Mouse (Mus musculus): ENCODE measurements around the gene E330021D16Rik. TPM values are rescaled to one million over a fixed set of nuclear protein-coding genes. Genes with fewer than 3 reads are reported as not detected.
"Not testable (repeated sequence)": the region's sequence is repeated elsewhere in the genome, so short reads cannot be mapped to it uniquely, and the experiment has no call there.

Gene E330021D16Rik
- polyA plus RNA-seq, 2 experiments, result 0.08 TPM; not detected in 1

- 92% methylated on average over 1 of the region's 1 CpGs for WGBS
- TF ChIP-seq POLR2A (IDR thresholded peaks at IDR 0.05; ENCODE audit: borderline replicate concordance, extremely low read depth, insufficient read depth, insufficient read length), result no peak
- ATAC-seq (ENCODE audit: low FRiP score, low read depth), result no peak
These were observed 40.9 kb upstream of the E330021D16Rik start for GRCm38 (mm10) chr6:136456302-136456701.

GRCm38 (mm10) chr6:136455696-136456095 lies 40.3 kb upstream of the E330021D16Rik start:
- TF ChIP-seq POLR2A (IDR thresholded peaks at IDR 0.05; ENCODE audit: borderline replicate concordance, extremely low read depth, insufficient read depth, insufficient read length), result no peak
- Histone ChIP-seq H3K27ac (replicated peaks; ENCODE audit: low read depth, low read length) (no peak overlapping the region), H3K4me1 (ENCODE audit: control insufficient read depth, insufficient read depth, low read length) (no peaks in the 10 kb centered on the region), H3K36me3 (ENCODE audit: control insufficient read depth, insufficient read depth, low read length) (no peaks in the 10 kb centered on the region), H3K9me3 (ENCODE audit: control insufficient read depth, low read length) (no peaks in the 10 kb centered on the region), H3K27me3 (ENCODE audit: control insufficient read depth, insufficient read depth, low read length) (no peaks in the 10 kb centered on the region), H3K4me2 (replicated peaks; ENCODE audit: low read depth, low read length, severe bottlenecking) (no peak overlapping the region), H3K4me3 (replicated peaks; ENCODE audit: low read length) (no peak overlapping the region), H3K9ac (ENCODE audit: low read depth, low read length, severe bottlenecking) (no peak overlapping the region)
- WGBS, result 63% methylated on average over 3 of the region's 3 CpGs
- no peak for ATAC-seq (ENCODE audit: low FRiP score, low read depth)
- DNase-seq (ENCODE audit: low spot score), result no peak

More at GRCm38 (mm10) chr6:136456302-136456701, 40.9 kb upstream of the E330021D16Rik start:
- Histone ChIP-seq H3K27me3 (ENCODE audit: control insufficient read depth, insufficient read depth, low read length) (no peaks in the 10 kb centered on the region), H3K4me2 (replicated peaks; ENCODE audit: low read depth, low read length, severe bottlenecking) (no peak overlapping the region), H3K9ac (ENCODE audit: low read depth, low read length, severe bottlenecking) (no peak overlapping the region), H3K27ac (replicated peaks; ENCODE audit: low read depth, low read length) (no peak overlapping the region), H3K36me3 (ENCODE audit: control insufficient read depth, insufficient read depth, low read length) (no peaks in the 10 kb centered on the region), H3K4me3 (replicated peaks; ENCODE audit: low read length) (no peak overlapping the region), H3K4me1 (ENCODE audit: control insufficient read depth, insufficient read depth, low read length) (no peaks in the 10 kb centered on the region), H3K9me3 (ENCODE audit: control insufficient read depth, low read length) (no peaks in the 10 kb centered on the region)
- no peak for DNase-seq (ENCODE audit: low spot score)

DNA sequence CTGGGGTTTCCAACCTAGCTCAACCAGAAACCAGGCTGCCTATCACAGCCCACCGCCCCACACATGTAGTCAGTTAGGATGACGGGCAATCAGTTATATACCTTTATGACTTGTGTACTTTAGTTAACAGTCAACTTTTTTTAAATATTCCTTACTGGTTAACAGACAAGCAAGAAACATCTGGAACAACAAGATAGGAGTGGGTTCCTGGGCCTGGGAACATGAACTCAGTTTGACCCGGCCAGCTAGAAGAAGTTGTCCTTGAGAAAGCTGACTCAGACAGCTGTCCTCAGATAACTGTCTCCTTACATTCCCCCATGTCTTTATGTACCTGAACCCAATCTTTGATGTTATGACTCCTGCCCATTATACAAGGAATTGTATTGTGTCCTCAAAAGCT lies 37.3 kb upstream of the E330021D16Rik start:
- no peak overlapping the region for H3K27ac ChIP-seq (replicated peaks; ENCODE audit: low read depth, low read length)
- ATAC-seq (ENCODE audit: low FRiP score, low read depth) (no peak), DNase-seq (ENCODE audit: low spot score) (no peak)
- H3K9ac ChIP-seq (ENCODE audit: low read depth, low read length, severe bottlenecking), result no peak overlapping the region
- H3K36me3 ChIP-seq (ENCODE audit: control insufficient read depth, insufficient read depth, low read length), result no peaks in the 10 kb centered on the region
- no peaks in the 10 kb centered on the region for H3K27me3 ChIP-seq (ENCODE audit: control insufficient read depth, insufficient read depth, low read length)
- WGBS, result 87% methylated on average over 3 of the region's 3 CpGs
- no peaks in the 10 kb centered on the region for H3K4me1 ChIP-seq (ENCODE audit: control insufficient read depth, insufficient read depth, low read length)
- H3K4me2 ChIP-seq (replicated peaks; ENCODE audit: low read depth, low read length, severe bottlenecking), result no peak overlapping the region
- no peak for TF ChIP-seq POLR2A (IDR thresholded peaks at IDR 0.05; ENCODE audit: borderline replicate concordance, extremely low read depth, insufficient read depth, insufficient read length)
- no peaks in the 10 kb centered on the region for H3K9me3 ChIP-seq (ENCODE audit: control insufficient read depth, low read length)
- no peak overlapping the region for H3K4me3 ChIP-seq (replicated peaks; ENCODE audit: low read length)

DNA sequence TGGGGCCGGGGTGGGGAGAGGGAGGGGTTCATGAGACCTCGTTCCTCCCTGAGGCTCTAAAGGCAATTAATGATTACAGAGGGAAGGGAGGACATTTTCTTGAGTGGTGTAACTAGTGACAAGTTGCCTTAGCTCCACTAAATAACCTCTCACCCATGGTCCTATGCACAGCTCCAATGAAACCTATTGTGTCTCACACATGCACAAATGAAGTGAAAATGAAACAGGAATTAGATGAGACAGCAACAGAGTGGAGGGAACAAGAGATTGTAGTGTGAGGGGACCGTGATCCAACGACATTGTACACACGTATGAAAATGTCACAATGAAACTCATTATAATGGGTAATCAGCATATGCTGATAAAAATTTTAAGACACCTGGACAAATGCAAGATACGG lies 35.5 kb upstream of the E330021D16Rik start:
- no peaks in the 10 kb centered on the region for H3K27me3 ChIP-seq (ENCODE audit: control insufficient read depth, insufficient read depth, low read length)
- 89% methylated on average over 6 of the region's 6 CpGs for WGBS

DNA sequence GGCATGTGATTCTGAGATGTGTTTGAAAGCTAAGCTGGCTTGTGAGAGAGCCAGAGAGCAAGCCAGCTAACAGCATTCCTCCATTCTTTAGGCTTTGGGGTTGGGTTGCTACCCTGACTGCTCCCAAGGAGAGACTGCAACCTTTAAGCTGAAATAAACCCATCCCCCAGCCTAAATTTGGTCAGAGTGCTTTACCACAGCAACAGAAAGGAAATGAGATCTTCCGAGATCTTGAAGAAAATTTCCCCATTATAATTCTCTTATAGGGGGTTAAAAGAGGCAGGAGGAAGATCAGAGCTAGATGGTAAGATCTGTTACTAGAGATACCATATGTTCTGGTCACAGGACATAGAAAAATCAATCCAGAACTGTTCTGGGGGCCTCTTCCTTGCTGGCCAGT lies 34.6 kb upstream of the E330021D16Rik start:
- no peak overlapping the region for H3K9ac ChIP-seq (ENCODE audit: low read depth, low read length, severe bottlenecking)
- H3K27ac ChIP-seq (replicated peaks; ENCODE audit: low read depth, low read length), result no peak overlapping the region
- no peaks in the 10 kb centered on the region for H3K4me1 ChIP-seq (ENCODE audit: control insufficient read depth, insufficient read depth, low read length)
- no peak overlapping the region for H3K4me3 ChIP-seq (replicated peaks; ENCODE audit: low read length)
- no peaks in the 10 kb centered on the region for H3K27me3 ChIP-seq (ENCODE audit: control insufficient read depth, insufficient read depth, low read length)
- TF ChIP-seq POLR2A (IDR thresholded peaks at IDR 0.05; ENCODE audit: borderline replicate concordance, extremely low read depth, insufficient read depth, insufficient read length), result no peak
- no peak overlapping the region for H3K4me2 ChIP-seq (replicated peaks; ENCODE audit: low read depth, low read length, severe bottlenecking)
- 87% methylated on average over 1 of the region's 1 CpGs for WGBS
- H3K36me3 ChIP-seq (ENCODE audit: control insufficient read depth, insufficient read depth, low read length), result no peaks in the 10 kb centered on the region
- peaks cover 3% of the 10 kb centered on the region for H3K9me3 ChIP-seq (ENCODE audit: control insufficient read depth, low read length)
- no peak for ATAC-seq (ENCODE audit: low FRiP score, low read depth)
- DNase-seq (ENCODE audit: low spot score), result no peak

More for the DNA sequence above, 35.5 kb upstream of the E330021D16Rik start:
- H3K27ac ChIP-seq (replicated peaks; ENCODE audit: low read depth, low read length), result no peak overlapping the region
- no peak for DNase-seq (ENCODE audit: low spot score)
- H3K4me1 ChIP-seq (ENCODE audit: control insufficient read depth, insufficient read depth, low read length), result no peaks in the 10 kb centered on the region
- H3K9ac ChIP-seq (ENCODE audit: low read depth, low read length, severe bottlenecking), result no peak overlapping the region
- no peak for TF ChIP-seq POLR2A (IDR thresholded peaks at IDR 0.05; ENCODE audit: borderline replicate concordance, extremely low read depth, insufficient read depth, insufficient read length)
- no peak overlapping the region for H3K4me2 ChIP-seq (replicated peaks; ENCODE audit: low read depth, low read length, severe bottlenecking)
- no peaks in the 10 kb centered on the region for H3K9me3 ChIP-seq (ENCODE audit: control insufficient read depth, low read length)
- no peak overlapping the region for H3K4me3 ChIP-seq (replicated peaks; ENCODE audit: low read length)
- H3K36me3 ChIP-seq (ENCODE audit: control insufficient read depth, insufficient read depth, low read length), result no peaks in the 10 kb centered on the region
- no peak for ATAC-seq (ENCODE audit: low FRiP score, low read depth)

- ATAC-seq (ENCODE audit: low FRiP score, low read depth) (no peak), DNase-seq (ENCODE audit: low spot score) (peak; percentile 44)
- Histone ChIP-seq H3K27ac (replicated peaks; ENCODE audit: low read depth, low read length) (no peak overlapping the region), H3K4me1 (ENCODE audit: control insufficient read depth, insufficient read depth, low read length) (no peaks in the 10 kb centered on the region), H3K9ac (ENCODE audit: low read depth, low read length, severe bottlenecking) (no peak overlapping the region), H3K9me3 (ENCODE audit: control insufficient read depth, low read length) (peaks cover 8% of the 10 kb centered on the region), H3K4me2 (replicated peaks; ENCODE audit: low read depth, low read length, severe bottlenecking) (no peak overlapping the region), H3K27me3 (ENCODE audit: control insufficient read depth, insufficient read depth, low read length) (no peaks in the 10 kb centered on the region), H3K36me3 (ENCODE audit: control insufficient read depth, insufficient read depth, low read length) (no peaks in the 10 kb centered on the region), H3K4me3 (replicated peaks; ENCODE audit: low read length) (no peak overlapping the region)
- no peak for TF ChIP-seq POLR2A (IDR thresholded peaks at IDR 0.05; ENCODE audit: borderline replicate concordance, extremely low read depth, insufficient read depth, insufficient read length)
- 62% methylated on average over 9 of the region's 9 CpGs for WGBS
These were observed 33.9 kb upstream of the E330021D16Rik start for GRCm38 (mm10) chr6:136449270-136449692.

GRCm38 (mm10) chr6:136439205-136439604 lies 23.8 kb upstream of the E330021D16Rik start:
- ATAC-seq (ENCODE audit: low FRiP score, low read depth); H3K9ac ChIP-seq (ENCODE audit: low read depth, low read length, severe bottlenecking); H3K4me1 ChIP-seq (ENCODE audit: control insufficient read depth, insufficient read depth, low read length); H3K4me2 ChIP-seq (replicated peaks; ENCODE audit: low read depth, low read length, severe bottlenecking); H3K27me3 ChIP-seq (ENCODE audit: control insufficient read depth, insufficient read depth, low read length); H3K27ac ChIP-seq (replicated peaks; ENCODE audit: low read depth, low read length); H3K4me3 ChIP-seq (replicated peaks; ENCODE audit: low read length); DNase-seq (ENCODE audit: low spot score); H3K9me3 ChIP-seq (ENCODE audit: control insufficient read depth, low read length); H3K36me3 ChIP-seq (ENCODE audit: control insufficient read depth, insufficient read depth, low read length): not testable (repeated sequence)
- WGBS, result 87% methylated on average over 2 of the region's 2 CpGs

DNA sequence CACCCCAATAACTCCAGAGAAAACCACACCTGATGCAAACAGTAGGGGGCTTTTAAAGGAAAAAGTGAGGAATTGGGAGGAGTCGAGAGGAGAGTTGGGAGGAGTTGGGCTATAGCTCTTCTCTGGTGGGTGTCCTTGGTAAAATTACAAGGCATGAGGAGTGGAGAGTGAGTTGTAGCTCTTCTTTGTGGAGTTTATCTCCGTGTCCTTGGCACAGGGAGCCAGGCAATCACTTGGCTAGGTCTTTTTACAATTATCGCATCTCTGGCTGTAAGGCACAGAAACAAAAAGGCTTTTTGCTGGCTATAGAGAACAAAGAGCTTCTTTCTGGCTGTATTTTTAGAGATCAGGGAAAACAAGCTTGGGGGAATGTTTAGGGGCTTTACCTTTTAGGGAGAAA lies 20.8 kb upstream of the E330021D16Rik start:
- not testable (repeated sequence) for H3K27ac ChIP-seq (replicated peaks; ENCODE audit: low read depth, low read length); H3K9me3 ChIP-seq (ENCODE audit: control insufficient read depth, low read length); H3K27me3 ChIP-seq (ENCODE audit: control insufficient read depth, insufficient read depth, low read length); H3K4me2 ChIP-seq (replicated peaks; ENCODE audit: low read depth, low read length, severe bottlenecking); DNase-seq (ENCODE audit: low spot score); ATAC-seq (ENCODE audit: low FRiP score, low read depth); H3K4me3 ChIP-seq (replicated peaks; ENCODE audit: low read length); H3K9ac ChIP-seq (ENCODE audit: low read depth, low read length, severe bottlenecking); H3K36me3 ChIP-seq (ENCODE audit: control insufficient read depth, insufficient read depth, low read length)
- H3K4me1 ChIP-seq (ENCODE audit: control insufficient read depth, insufficient read depth, low read length), result peaks cover 11% of the 10 kb centered on the region; the same call in 1 of the 2 replicates
- 78% methylated on average over 3 of the region's 3 CpGs for WGBS

Measured in limb, embryonic 14.5 days (tissue).